Mouse (Mus musculus) intestine, embryonic 14.5 days (tissue): ENCODE measurements around the gene Morc2b. TPM values are rescaled to one million over a fixed set of nuclear protein-coding genes. Genes with fewer than 3 reads are reported as not detected.

ENCODE experiments used
- ATAC-seq: fragments of 200-750 bp; cut with Nextera tagmentation; replicated peaks from 2 replicates; pipeline ENCODE4 v1.8.0; 2017; ENCODE audit warnings: low read depth, moderate number of reproducible peaks, moderate TSS enrichment, moderate library complexity; ENCODE audit not compliant: low FRiP score, low TSS enrichment
- DNase-seq: peaks from one replicate; pipeline ENCODE4 v3.0.0-alpha.2; 2018; ENCODE audit warnings: low spot score
- H3K27ac ChIP-seq: fragments of 300-500 bp; sonication (generic); 2 replicates; pipeline ENCODE4 v1.5.1; 2014; ENCODE audit warnings: low read depth, mild to moderate bottlenecking, control low read depth
- H3K27me3 ChIP-seq: fragments of 300-500 bp; sonication (generic); replicated peaks from 2 replicates; pipeline ENCODE4 v1.6.1; 2014; ENCODE audit warnings: low read length, control low read depth; ENCODE audit not compliant: control insufficient read depth, insufficient read depth
- H3K36me3 ChIP-seq: fragments of 300-500 bp; sonication (generic); 2 replicates; pipeline ENCODE4 v1.6.1; 2014; ENCODE audit warnings: low read length, control low read depth; ENCODE audit not compliant: control insufficient read depth, insufficient read depth
- H3K4me1 ChIP-seq: fragments of 300-500 bp; sonication (generic); replicated peaks from 2 replicates; pipeline ENCODE4 v1.6.1; 2014; ENCODE audit warnings: low read length, control low read depth, mixed read lengths; ENCODE audit not compliant: control insufficient read depth, insufficient read depth
- H3K4me2 ChIP-seq: fragments of 300-500 bp; sonication (generic); 2 replicates; pipeline ENCODE4 v1.6.1; 2014; ENCODE audit warnings: low read length
- H3K4me3 ChIP-seq: fragments of 300-500 bp; sonication (generic); 2 replicates; pipeline ENCODE4 v1.5.1; 2014; ENCODE audit warnings: low read depth, low read length, control low read depth, mixed read lengths
- H3K9ac ChIP-seq: fragments of 300-500 bp; sonication (generic); 2 replicates; pipeline ENCODE4 v1.6.1; 2014; ENCODE audit warnings: mild to moderate bottlenecking, low read length
- H3K9me3 ChIP-seq: fragments of 300-500 bp; sonication (generic); 2 replicates; pipeline ENCODE4 v1.6.1; 2016; ENCODE audit warnings: low read length, control low read depth; ENCODE audit not compliant: control insufficient read depth
- WGBS: fragments of 180-500 bp; shearing (Covaris S2); extraction: QIAGEN DNeasy Blood & Tissue Kit; methylation state at CpG from one replicate; pipeline ENCODE4 v1.1.7; 2014; 5-methylcytosine and 5-hydroxymethylcytosine counted together
- polyA plus RNA-seq: library from polyadenylated mRNA; unstranded; fragments of >200 nt; fragmentation: Nextera tagmentation; extraction: Ambion mirVana; gene quantifications from 2 replicates; pipeline ENCODE4 v1.2.1, GENCODE M21; 2014

The Morc2b gene
- polyA plus RNA-seq, 1 experiment from 2014 or later = not detected

DNA sequence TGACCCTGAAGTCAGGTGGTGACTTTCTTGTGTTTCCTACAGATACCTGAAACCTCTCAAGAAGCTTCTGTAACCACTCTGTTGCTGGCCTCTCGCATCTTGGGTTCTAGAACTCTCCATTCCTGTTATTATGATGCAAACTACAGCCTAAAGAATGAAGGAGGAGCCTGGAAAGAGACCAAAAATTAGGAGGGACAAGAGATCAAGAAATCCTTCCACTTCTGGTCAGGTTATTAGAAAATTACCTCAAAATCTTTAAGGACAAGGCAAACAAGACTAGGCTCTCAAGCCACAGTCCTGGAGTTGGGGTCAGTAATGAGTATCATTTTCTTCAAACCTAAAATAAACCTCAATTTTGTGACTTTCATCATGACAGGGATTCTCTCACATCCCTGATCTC, 71.5 kb downstream of the Morc2b start, which contains the start of gene 4921501E09Rik:
TSS of gene 4921501E09Rik (minus strand) at position 101 of the 400 bp plus-strand sequence.
- ATAC-seq (no peak), DNase-seq (no peak)
- Histone ChIP-seq H3K36me3 (no peaks in the 10 kb centered on the region), H3K4me3 (no peak within 1 kb of the TSS), H3K4me2 (no peak within 1 kb of the TSS), H3K9ac (no peak within 1 kb of the TSS), H3K9me3 (no peaks in the 10 kb centered on the region), H3K4me1 (no peaks in the 10 kb centered on the region), H3K27ac (no peak within 1 kb of the TSS), H3K27me3 (no peaks in the 10 kb centered on the region)
- 67% methylated on average over 1 of the region's 1 CpGs for WGBS

Other genes starting within 250 kb of the Morc2b start
- 6.7 and 8.6 TPM in 2 replicates for gene Zfp870, start 248.0 kb downstream of the Morc2b start, polyA plus RNA-seq
- 0.73 and 0.78 TPM in 2 replicates for gene Cyp4f14, start 222.3 kb downstream of the Morc2b start, polyA plus RNA-seq
- gene Cyp4f13, start 192.3 kb downstream of the Morc2b start, polyA plus RNA-seq = 17.8 and 19.9 TPM in 2 replicates
- 13.1 and 14.9 TPM in 2 replicates for gene Zfp472, start 173.9 kb downstream of the Morc2b start, polyA plus RNA-seq
- 8.5 and 12.9 TPM in 2 replicates for gene Zfp952, start 146.6 kb downstream of the Morc2b start, polyA plus RNA-seq
- gene Zfp763, start 106.3 kb downstream of the Morc2b start, polyA plus RNA-seq = 12.6 and 16.1 TPM in 2 replicates
- not detected in 2 replicates for gene 4921501E09Rik, start 71.6 kb downstream of the Morc2b start, polyA plus RNA-seq
- 6.6 and 7.1 TPM in 2 replicates for gene Zfp563, start 50.4 kb downstream of the Morc2b start, polyA plus RNA-seq
- not detected in 2 replicates for gene Olfr55, start 28.8 kb upstream of the Morc2b start, polyA plus RNA-seq
- not detected in 2 replicates for gene Olfr239, start 51.6 kb upstream of the Morc2b start, polyA plus RNA-seq
- not detected in 2 replicates for gene Olfr1564, start 82.0 kb upstream of the Morc2b start, polyA plus RNA-seq
- gene Zfp955a, start 115.5 kb upstream of the Morc2b start, polyA plus RNA-seq = 16.8 and 18.0 TPM in 2 replicates
- gene Olfr63, start 125.0 kb upstream of the Morc2b start, polyA plus RNA-seq = 0.04 TPM in 1 of 2 replicates, not detected in the other
- gene Zfp955b, start 149.9 kb upstream of the Morc2b start, polyA plus RNA-seq = 8.2 and 9.6 TPM in 2 replicates
- gene Zfp81, start 219.2 kb upstream of the Morc2b start, polyA plus RNA-seq = 10.8 and 14.6 TPM in 2 replicates